Mouse (Mus musculus) heart, postnatal 0 days (tissue): ENCODE results near the gene Synj1. TPM values are rescaled to one million over a fixed set of nuclear protein-coding genes. Genes with fewer than 3 reads are reported as not detected.

Experiments
- ATAC-seq: fragments of 200-750 bp; cut with Nextera tagmentation; 2 replicates; pipeline ENCODE4 v1.8.0; 2017; ENCODE audit warnings: low read depth, moderate number of reproducible peaks, moderate library complexity; ENCODE audit not compliant: insufficient read depth
- DNase-seq: peaks from one replicate; pipeline ENCODE4 v3.0.0-alpha.2; 2016; ENCODE audit warnings: low spot score
- H3K27ac ChIP-seq: fragments of 300-500 bp; sonication (generic); 2 replicates; pipeline ENCODE4 v1.5.1; 2014; ENCODE audit warnings: low read depth, mild to moderate bottlenecking
- H3K27me3 ChIP-seq: fragments of 300-500 bp; sonication (generic); 2 replicates; pipeline ENCODE4 v1.6.1; 2014; ENCODE audit warnings: low read length, mixed read lengths; ENCODE audit not compliant: control insufficient read depth, insufficient read depth
- H3K36me3 ChIP-seq: fragments of 300-500 bp; sonication (generic); replicated peaks from 2 replicates; pipeline ENCODE4 v1.6.1; 2014; ENCODE audit warnings: low read length, mixed read lengths; ENCODE audit not compliant: control insufficient read depth, insufficient read depth
- H3K4me1 ChIP-seq: fragments of 300-500 bp; sonication (generic); 2 replicates; pipeline ENCODE4 v1.6.1; 2014; ENCODE audit warnings: antibody characterized with exemption; ENCODE audit not compliant: control insufficient read depth, insufficient read depth
- H3K4me2 ChIP-seq: fragments of 300-500 bp; sonication (generic); 2 replicates; pipeline ENCODE4 v1.6.1; 2014; ENCODE audit warnings: low read depth, mild to moderate bottlenecking, low read length, moderate library complexity
- H3K4me3 ChIP-seq: fragments of 300-500 bp; sonication (generic); 2 replicates; pipeline ENCODE4 v1.5.1; 2014; ENCODE audit warnings: low read depth, low read length
- H3K9ac ChIP-seq: fragments of 300-500 bp; sonication (generic); replicated peaks from 2 replicates; pipeline ENCODE4 v1.6.1; 2014; ENCODE audit warnings: low read depth, low read length, mixed read lengths
- H3K9me3 ChIP-seq: fragments of 300-500 bp; sonication (generic); replicated peaks from 2 replicates; pipeline ENCODE4 v1.6.1; 2016; ENCODE audit warnings: low read length; ENCODE audit not compliant: control insufficient read depth
- CTCF ChIP-seq: IDR thresholded peaks from 2 replicates; pipeline ENCODE4 v1.5.1; 2016; ENCODE audit warnings: antibody characterized with exemption, control low read depth, low read depth
- EP300 ChIP-seq: IDR thresholded peaks from 2 replicates; pipeline ENCODE4 v1.6.1; 2016; ENCODE audit warnings: antibody characterized with exemption, low read depth
- WGBS: fragments of 180-500 bp; shearing (Covaris S2); extraction: QIAGEN DNeasy Blood & Tissue Kit; methylation state at CpG from one replicate; pipeline ENCODE4 v1.1.7; 2014; 5-methylcytosine and 5-hydroxymethylcytosine counted together
- polyA plus RNA-seq: library from polyadenylated mRNA; unstranded; fragments of >200 nt; fragmentation: Nextera tagmentation; extraction: Ambion mirVana; gene quantifications from 2 replicates; pipeline ENCODE4 v1.2.1, GENCODE M21; 2015
- total RNA-seq: library from RNA; depleted of rRNA; stranded (reverse); fragments of >200 nt; gene quantifications from 2 replicates; pipeline ENCODE4 v1.2.3, GENCODE M21; 2014; ENCODE audit warnings: low replicate concordance

Gene Synj1
- total and polyA plus RNA-seq, 2 experiments from 2014 or later = 8.5 to 11.8 TPM

GRCm38 (mm10) chr16:91053599-91053998 is 42.5 kb upstream of the Synj1 start:
- WGBS = 60% methylated on average over 8 of the region's 8 CpGs
- Histone ChIP-seq H3K27me3 (0 out of 2 replicates have a peak, but pooled peaks cover 5% of the 10 kb centered on the region), H3K36me3 (no peaks in the 10 kb centered on the region), H3K4me1 (0 out of 2 replicates have a peak, but pooled peaks cover 3% of the 10 kb centered on the region), H3K4me2 (no peak overlapping the region), H3K4me3 (no peak overlapping the region), H3K9ac (no peak overlapping the region), H3K27ac (no peak overlapping the region), H3K9me3 (no peaks in the 10 kb centered on the region)
- ATAC-seq (no peak), DNase-seq (no peak)
- TF ChIP-seq CTCF (no peak), EP300 (no peak)

- Histone ChIP-seq H3K4me3 (no peak overlapping the region), H3K27ac (no peak overlapping the region), H3K4me2 (no peak overlapping the region), H3K27me3 (no peaks in the 10 kb centered on the region), H3K36me3 (peaks cover 6% of the 10 kb centered on the region), H3K9ac (no peak overlapping the region), H3K4me1 (peaks cover 7% of the 10 kb centered on the region), H3K9me3 (no peaks in the 10 kb centered on the region)
- peak; percentile 42 for TF ChIP-seq CTCF
- TF ChIP-seq EP300 = no peak
- 60% methylated on average over 8 of the region's 8 CpGs for WGBS
- ATAC-seq (no peak), DNase-seq (no peak)
Observed at GRCm38 (mm10) chr16:91045511-91045910, 34.4 kb upstream of the Synj1 start.

GRCm38 (mm10) chr16:91044270-91045182 is 33.4 kb upstream of the Synj1 start, which contains the start of gene Paxbp1:
TSS of gene Paxbp1 (minus strand) at chr16:91044543.
- H3K4me2 ChIP-seq = peak within 1 kb of the TSS; percentile 72
- peak within 1 kb of the TSS; percentile 96 for H3K4me3 ChIP-seq
- no peaks in the 10 kb centered on the region for H3K27me3 ChIP-seq
- no peaks in the 10 kb centered on the region for H3K9me3 ChIP-seq
- ATAC-seq (peak; percentile 94), DNase-seq (peak; percentile 95)
- peak within 1 kb of the TSS; percentile 94 for H3K9ac ChIP-seq
- H3K36me3 ChIP-seq = peaks cover 11% of the 10 kb centered on the region
- 1% methylated on average over 70 of the region's 70 CpGs for WGBS
- no peak for TF ChIP-seq EP300
- peak; percentile 98 for TF ChIP-seq CTCF
- H3K4me1 ChIP-seq = peaks cover 7% of the 10 kb centered on the region
- H3K27ac ChIP-seq = peak within 1 kb of the TSS; percentile 97

- Histone ChIP-seq H3K36me3 (peaks cover 17% of the 10 kb centered on the region), H3K9ac (peak overlapping the region; percentile 94), H3K4me1 (peaks cover 7% of the 10 kb centered on the region), H3K9me3 (no peaks in the 10 kb centered on the region), H3K4me2 (peak overlapping the region; percentile 72), H3K27me3 (no peaks in the 10 kb centered on the region), H3K27ac (peak overlapping the region; percentile 97), H3K4me3 (peak overlapping the region; percentile 96)
- TF ChIP-seq CTCF = no peak
- no peak for TF ChIP-seq EP300
- ATAC-seq = peak; percentile 83
- WGBS = 0% methylated on average over 63 of the region's 63 CpGs
- DNase-seq = peak; percentile 51
Observed at GRCm38 (mm10) chr16:91043461-91044248, 32.5 kb upstream of the Synj1 start.

GRCm38 (mm10) chr16:91042640-91043039 is 31.5 kb upstream of the Synj1 start:
- H3K4me2 ChIP-seq = peak overlapping the region; percentile 72; the same call in 1 of the 2 replicates
- H3K4me1 ChIP-seq = peaks cover 7% of the 10 kb centered on the region
- H3K36me3 ChIP-seq = peaks cover 27% of the 10 kb centered on the region
- TF ChIP-seq CTCF = no peak
- TF ChIP-seq EP300 = no peak
- no peak overlapping the region for H3K9ac ChIP-seq
- no peaks in the 10 kb centered on the region for H3K27me3 ChIP-seq
- 29% methylated on average over 1 of the region's 1 CpGs for WGBS
- DNase-seq (no peak), ATAC-seq (no peak)
- peak overlapping the region; percentile 96; the same call in 1 of the 2 replicates for H3K4me3 ChIP-seq
- H3K9me3 ChIP-seq = no peaks in the 10 kb centered on the region
- no peak overlapping the region for H3K27ac ChIP-seq
